Mouse (Mus musculus): ENCODE data around the gene Aloxe3.

Gene Aloxe3

GRCm38 (mm10) chr11:69095511-69096231 is 30.0 kb upstream of the Aloxe3 start:
- DNase-seq (ENCODE audit: low spot score) = no peak

- DNase-seq (ENCODE audit: low spot score) = no peak
These were observed 29.2 kb upstream of the Aloxe3 start for GRCm38 (mm10) chr11:69096360-69096986.

- peak; percentile 98 for DNase-seq (ENCODE audit: low spot score)
These were observed 28.5 kb upstream of the Aloxe3 start for GRCm38 (mm10) chr11:69096987-69097900.

- DNase-seq (ENCODE audit: low spot score) = no peak
These were observed 27.5 kb upstream of the Aloxe3 start for GRCm38 (mm10) chr11:69098039-69098761.

- DNase-seq (ENCODE audit: low spot score) = peak; percentile 80
These were observed 27.0 kb upstream of the Aloxe3 start for GRCm38 (mm10) chr11:69098762-69099091.

- DNase-seq (ENCODE audit: low spot score) = peak; percentile 56
These were observed 26.4 kb upstream of the Aloxe3 start for GRCm38 (mm10) chr11:69099177-69099914.

GRCm38 (mm10) chr11:69099915-69100345 is 25.8 kb upstream of the Aloxe3 start:
- peak; percentile 68 for DNase-seq (ENCODE audit: low spot score)

- no peak for DNase-seq (ENCODE audit: low spot score)
These were observed 24.9 kb upstream of the Aloxe3 start for GRCm38 (mm10) chr11:69100639-69101360.

- DNase-seq (ENCODE audit: low spot score) = no peak
These were observed 23.9 kb upstream of the Aloxe3 start for GRCm38 (mm10) chr11:69101604-69102402.

- no peak for DNase-seq (ENCODE audit: low spot score)
These were observed 23.3 kb upstream of the Aloxe3 start for GRCm38 (mm10) chr11:69102403-69102725.

GRCm38 (mm10) chr11:69103121-69103520 is 22.6 kb upstream of the Aloxe3 start:
- no peak for DNase-seq (ENCODE audit: low spot score)

GRCm38 (mm10) chr11:69103531-69104435 is 21.9 kb upstream of the Aloxe3 start:
- DNase-seq (ENCODE audit: low spot score) = no peak

- no peak for DNase-seq (ENCODE audit: low spot score)
These were observed 21.2 kb upstream of the Aloxe3 start for GRCm38 (mm10) chr11:69104487-69104886.

- DNase-seq (ENCODE audit: low spot score) = no peak
These were observed 20.5 kb upstream of the Aloxe3 start for GRCm38 (mm10) chr11:69105227-69105626.

GRCm38 (mm10) chr11:69105796-69106195 is 19.9 kb upstream of the Aloxe3 start:
- DNase-seq (ENCODE audit: low spot score) = no peak

GRCm38 (mm10) chr11:69106299-69106698 is 19.4 kb upstream of the Aloxe3 start:
- DNase-seq (ENCODE audit: low spot score) = no peak

GRCm38 (mm10) chr11:69106842-69107241 is 18.9 kb upstream of the Aloxe3 start:
- DNase-seq (ENCODE audit: low spot score) = no peak

- no peak for DNase-seq (ENCODE audit: low spot score)
These were observed 18.0 kb upstream of the Aloxe3 start for GRCm38 (mm10) chr11:69107676-69108075.

- no peak for DNase-seq (ENCODE audit: low spot score)
These were observed 17.5 kb upstream of the Aloxe3 start for GRCm38 (mm10) chr11:69108223-69108622.
